Mouse (Mus musculus): Measurements from ENCODE around the gene Trappc2l. TPM values are rescaled to one million over a fixed set of nuclear protein-coding genes. Genes with fewer than 3 reads are reported as not detected.

The Trappc2l gene
- total RNA-seq, 1 experiment = 56.1 TPM

GRCm38 (mm10) chr8:122635878-122636802, 24.7 kb downstream of the Trappc2l start:
- in situ Hi-C loops (cut with MboI; ENCODE audit: low sequenced_read_pairs in 2 of 2, unreplicated experiment in 2 of 2) = no loop called here
- Histone ChIP-seq H3K4me1 (ENCODE audit: control insufficient read depth in 2 of 2, insufficient read depth in 2 of 2, low read length in 2 of 2, poor library complexity in 1 of 2) (peaks cover 0 to 9% of the 10 kb centered on the region in 2 experiments; a peak in 1 of 4 replicates), H3K36me3 (ENCODE audit: control insufficient read depth, insufficient read depth, low read length, poor library complexity, severe bottlenecking) (no peaks in the 10 kb centered on the region), H3K9me3 (ENCODE audit: control insufficient read depth, insufficient read depth, low read depth, low read length) (no peaks in the 10 kb centered on the region), H3K9ac (ENCODE audit: insufficient read depth, low read depth, low read length, poor library complexity, severe bottlenecking) (no peak overlapping the region), H3K27ac (ENCODE audit: insufficient read depth, low read depth, low read length, poor library complexity, severe bottlenecking) (no peak overlapping the region), H3K4me3 (ENCODE audit: insufficient read depth in 1 of 2, low read depth in 1 of 2, low read length in 2 of 2, poor library complexity in 1 of 2, severe bottlenecking in 1 of 2) (no peak overlapping the region)
- no peak for DNase-seq (ENCODE audit: low read depth, low spot score)
- TF ChIP-seq ZC3H11A (IDR thresholded peaks at IDR 0.05; ENCODE audit: borderline replicate concordance, low read depth, low read length) = no peak

- Histone ChIP-seq H3K36me3 (ENCODE audit: control insufficient read depth, insufficient read depth, low read length, poor library complexity, severe bottlenecking) (no peaks in the 10 kb centered on the region), H3K4me1 (ENCODE audit: control insufficient read depth in 2 of 2, insufficient read depth in 2 of 2, low read length in 2 of 2, poor library complexity in 1 of 2) (peaks cover 0 to 9% of the 10 kb centered on the region in 2 experiments; a peak in 1 of 4 replicates), H3K9me3 (ENCODE audit: control insufficient read depth, insufficient read depth, low read depth, low read length) (no peaks in the 10 kb centered on the region), H3K27ac (ENCODE audit: insufficient read depth, low read depth, low read length, poor library complexity, severe bottlenecking) (no peak overlapping the region), H3K9ac (ENCODE audit: insufficient read depth, low read depth, low read length, poor library complexity, severe bottlenecking) (no peak overlapping the region), H3K4me3 (ENCODE audit: insufficient read depth in 1 of 2, low read depth in 1 of 2, low read length in 2 of 2, poor library complexity in 1 of 2, severe bottlenecking in 1 of 2) (no peak overlapping the region)
- TF ChIP-seq ZNF384 (IDR thresholded peaks at IDR 0.05; ENCODE audit: low read depth, low read length) = no peak
- no peak for TF ChIP-seq MAFK (IDR thresholded peaks at IDR 0.05; ENCODE audit: insufficient read depth, low read depth, low read length)
- TF ChIP-seq ZC3H11A (IDR thresholded peaks at IDR 0.05; ENCODE audit: borderline replicate concordance, low read depth, low read length) = no peak
- DNase-seq (ENCODE audit: low read depth, low spot score) = no peak
- in situ Hi-C loops (cut with MboI; ENCODE audit: low sequenced_read_pairs in 2 of 2, unreplicated experiment in 2 of 2) = no loop called here
These were observed 25.3 kb downstream of the Trappc2l start for GRCm38 (mm10) chr8:122636803-122637175.

GRCm38 (mm10) chr8:122637230-122637629, 25.8 kb downstream of the Trappc2l start:
- in situ Hi-C loops (cut with MboI; ENCODE audit: low sequenced_read_pairs in 2 of 2, unreplicated experiment in 2 of 2) = no loop called here
- Histone ChIP-seq H3K9me3 (ENCODE audit: control insufficient read depth, insufficient read depth, low read depth, low read length) (no peaks in the 10 kb centered on the region), H3K36me3 (ENCODE audit: control insufficient read depth, insufficient read depth, low read length, poor library complexity, severe bottlenecking) (no peaks in the 10 kb centered on the region), H3K4me3 (ENCODE audit: insufficient read depth in 1 of 2, low read depth in 1 of 2, low read length in 2 of 2, poor library complexity in 1 of 2, severe bottlenecking in 1 of 2) (no peak overlapping the region), H3K9ac (ENCODE audit: insufficient read depth, low read depth, low read length, poor library complexity, severe bottlenecking) (no peak overlapping the region), H3K4me1 (ENCODE audit: control insufficient read depth in 2 of 2, insufficient read depth in 2 of 2, low read length in 2 of 2, poor library complexity in 1 of 2) (peaks cover 0 to 9% of the 10 kb centered on the region in 2 experiments; a peak in 1 of 4 replicates), H3K27ac (ENCODE audit: insufficient read depth, low read depth, low read length, poor library complexity, severe bottlenecking) (no peak overlapping the region; the same call in 1 of the 2 replicates)
- TF ChIP-seq CHD2 (IDR thresholded peaks at IDR 0.05; ENCODE audit: low read depth, low read length) (no peak), HCFC1 (IDR thresholded peaks at IDR 0.05; ENCODE audit: borderline replicate concordance, insufficient read depth, low read length) (no peak), ZNF384 (IDR thresholded peaks at IDR 0.05; ENCODE audit: low read depth, low read length) (no peak), ZC3H11A (IDR thresholded peaks at IDR 0.05; ENCODE audit: borderline replicate concordance, low read depth, low read length) (no peak), MAFK (IDR thresholded peaks at IDR 0.05; ENCODE audit: insufficient read depth, low read depth, low read length) (no peak)
- no peak for DNase-seq (ENCODE audit: low read depth, low spot score)

GRCm38 (mm10) chr8:122638601-122639000, 27.2 kb downstream of the Trappc2l start:
- Histone ChIP-seq H3K27ac (ENCODE audit: insufficient read depth, low read depth, low read length, poor library complexity, severe bottlenecking) (no peak overlapping the region), H3K9ac (ENCODE audit: insufficient read depth, low read depth, low read length, poor library complexity, severe bottlenecking) (no peak overlapping the region), H3K9me3 (ENCODE audit: control insufficient read depth, insufficient read depth, low read depth, low read length) (no peaks in the 10 kb centered on the region), H3K4me1 (ENCODE audit: control insufficient read depth in 2 of 2, insufficient read depth in 2 of 2, low read length in 2 of 2, poor library complexity in 1 of 2) (peaks cover 0 to 16% of the 10 kb centered on the region in 2 experiments; a peak in 2 of 4 replicates), H3K36me3 (ENCODE audit: control insufficient read depth, insufficient read depth, low read length, poor library complexity, severe bottlenecking) (no peaks in the 10 kb centered on the region), H3K4me3 (ENCODE audit: insufficient read depth in 1 of 2, low read depth in 1 of 2, low read length in 2 of 2, poor library complexity in 1 of 2, severe bottlenecking in 1 of 2) (peak overlapping the region in 1 of 2 experiments; percentile 21; a peak in 1 of 4 replicates)
- DNase-seq (ENCODE audit: low read depth, low spot score) = no peak
- TF ChIP-seq HCFC1 (IDR thresholded peaks at IDR 0.05; ENCODE audit: borderline replicate concordance, insufficient read depth, low read length) = no peak
- TF ChIP-seq ZC3H11A (IDR thresholded peaks at IDR 0.05; ENCODE audit: borderline replicate concordance, low read depth, low read length) = no peak
- no peak for TF ChIP-seq ZNF384 (IDR thresholded peaks at IDR 0.05; ENCODE audit: low read depth, low read length)
- TF ChIP-seq MAFK (IDR thresholded peaks at IDR 0.05; ENCODE audit: insufficient read depth, low read depth, low read length) = no peak
- no peak for TF ChIP-seq CHD2 (IDR thresholded peaks at IDR 0.05; ENCODE audit: low read depth, low read length)
- in situ Hi-C loops (cut with MboI; ENCODE audit: low sequenced_read_pairs in 2 of 2, unreplicated experiment in 2 of 2) = no loop called here

Measured in ES-E14 (cell line).